In the genomic region with DNA sequence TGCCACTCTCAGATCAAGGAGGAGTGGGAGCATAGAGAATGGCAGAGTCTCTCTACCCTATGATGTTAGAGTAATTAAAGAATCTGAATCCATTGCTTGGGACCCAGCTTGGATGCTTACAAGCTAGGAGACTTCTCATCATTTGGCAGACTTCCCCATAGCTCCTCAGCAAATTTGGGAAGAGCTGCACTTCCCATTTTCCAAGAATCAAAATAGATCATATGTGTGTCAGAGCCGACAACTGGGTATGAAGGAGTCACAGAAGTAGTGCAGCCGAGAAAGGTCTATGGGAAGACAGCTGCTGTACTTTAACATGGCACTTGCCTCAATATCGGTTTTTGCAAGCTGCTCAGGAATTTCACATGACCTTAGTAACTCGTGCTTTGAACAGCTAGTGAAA, we compare ENCODE assay signal across 21 mouse cellular contexts.
DNase-seq lines count a peak whose midpoint lies in the region; ATAC-seq lines count a peak whose summit lies in the region.
"Had no signal": no experiment of that assay in that cellular context is flagged by ENCODE, and none has a peak within 500 bp of the region (broad histone marks: within the 10 kb centered on the region; RNA-seq: fewer than 3 reads in every experiment).

No protein-coding gene starts in this region.

- H3K36me3 ChIP-seq in intestine, embryonic 15.5 days: no peaks in the 10 kb centered on the region
- H3K36me3 ChIP-seq: embryonic facial prominence, embryonic 12.5 days; forebrain, embryonic 12.5 days; G1E; heart, embryonic 15.5 days; hindbrain, embryonic 10.5 days had no signal

- peak; percentile 41 for DNase-seq in left cerebral cortex, adult 11 months (ENCODE audit: low spot score)
- DNase-seq in left cerebral cortex, postnatal 4 days: no peak
- DNase-seq in left cerebral cortex, adult 18-20 months (ENCODE audit: low spot score in 2 of 2): peak; percentile 1 to 12
- peak; percentile 13 to 29 for DNase-seq in left cerebral cortex, adult 9 months (ENCODE audit: low spot score in 2 of 2)
- DNase-seq in ovary, postnatal 10 days (ENCODE audit: low spot score): no peak
- DNase-seq: adrenal gland, adult 8-10 months; adrenal gland, postnatal 36 days; cerebellum, adult 11-12 months; cerebellum, adult 9-10 months; cerebellum, postnatal 25 days; gastrocnemius, postnatal 14 days; heart, adult 2 months had no signal

- no peak overlapping the region for H3K27ac ChIP-seq in intestine, embryonic 15.5 days
- H3K27ac ChIP-seq: embryonic facial prominence, embryonic 12.5 days; forebrain, embryonic 12.5 days; heart, adult 2 months; heart, embryonic 15.5 days; hindbrain, embryonic 10.5 days; hindbrain, embryonic 14.5 days had no signal

- WGBS in intestine, embryonic 15.5 days: 80% methylated on average over 4 of the region's 4 CpGs

- no peak for ATAC-seq in intestine, embryonic 15.5 days
- ATAC-seq: forebrain, embryonic 16.5 days had no signal

- H3K9ac ChIP-seq in intestine, embryonic 15.5 days: no peak overlapping the region
- H3K9ac ChIP-seq: embryonic facial prominence, embryonic 12.5 days; forebrain, embryonic 12.5 days; heart, embryonic 15.5 days; hindbrain, embryonic 14.5 days had no signal

- no peaks in the 10 kb centered on the region for H3K27me3 ChIP-seq in intestine, embryonic 15.5 days (replicated peaks)
- H3K27me3 ChIP-seq: embryonic facial prominence, embryonic 12.5 days; forebrain, embryonic 12.5 days; heart, embryonic 15.5 days had no signal

- no peaks in the 10 kb centered on the region for H3K4me1 ChIP-seq in intestine, embryonic 15.5 days (replicated peaks)
- H3K4me1 ChIP-seq: embryonic facial prominence, embryonic 12.5 days; forebrain, embryonic 12.5 days; heart, embryonic 15.5 days; hindbrain, embryonic 10.5 days had no signal

- no peak overlapping the region for H3K4me3 ChIP-seq in intestine, embryonic 15.5 days (replicated peaks)
- H3K4me3 ChIP-seq: embryonic facial prominence, embryonic 12.5 days; forebrain, embryonic 12.5 days; heart, adult 2 months; heart, embryonic 15.5 days; hindbrain, embryonic 10.5 days had no signal

- intact Hi-C loops in left cerebral cortex, postnatal 4 days (cut with DNase I): no loop called here

- H3K9me3 ChIP-seq in intestine, embryonic 15.5 days: no peaks in the 10 kb centered on the region
- H3K9me3 ChIP-seq: embryonic facial prominence, embryonic 12.5 days; forebrain, embryonic 12.5 days; heart, embryonic 15.5 days; hindbrain, embryonic 10.5 days had no signal

- H3K4me2 ChIP-seq in intestine, embryonic 15.5 days (replicated peaks): no peak overlapping the region
- H3K4me2 ChIP-seq: embryonic facial prominence, embryonic 12.5 days; forebrain, embryonic 12.5 days; heart, embryonic 11.5 days; heart, embryonic 15.5 days; hindbrain, embryonic 14.5 days had no signal

Comparison
In these comparisons a context has a peak if more than half of its experiments do, and no peak if none do; other contexts are left out.
1. DNase-seq: peak in left cerebral cortex, adult 11 months (single experiment), left cerebral cortex, adult 18-20 months (2 of 2) and left cerebral cortex, adult 9 months (2 of 2); none in left cerebral cortex, postnatal 4 days (single experiment) and ovary, postnatal 10 days (single experiment).